Mouse (Mus musculus) kidney, postnatal 0 days (tissue): ENCODE data around the gene Olig3. TPM values are rescaled to one million over a fixed set of nuclear protein-coding genes. Genes with fewer than 3 reads are reported as not detected.

ENCODE experiments used
- ATAC-seq: fragments of 200-750 bp; cut with Nextera tagmentation; replicated peaks from 2 replicates; pipeline ENCODE4 v1.8.0; 2017; ENCODE audit warnings: low read depth, moderate number of reproducible peaks, moderate TSS enrichment, moderate library complexity; ENCODE audit not compliant: low FRiP score
- DNase-seq: peaks from one replicate; pipeline ENCODE4 v3.0.0-alpha.2; 2016; ENCODE audit warnings: low spot score
- H3K27ac ChIP-seq: fragments of 300-500 bp; sonication (generic); 2 replicates; pipeline ENCODE4 v1.5.1; 2014; ENCODE audit warnings: mild to moderate bottlenecking
- H3K27me3 ChIP-seq: fragments of 300-500 bp; sonication (generic); 2 replicates; pipeline ENCODE4 v1.6.1; 2014; ENCODE audit warnings: low read length, mixed read lengths; ENCODE audit not compliant: insufficient read depth
- H3K36me3 ChIP-seq: fragments of 300-500 bp; sonication (generic); 2 replicates; pipeline ENCODE4 v1.6.1; 2014; ENCODE audit warnings: low read length, mixed read lengths; ENCODE audit not compliant: insufficient read depth
- H3K4me1 ChIP-seq: fragments of 300-500 bp; sonication (generic); replicated peaks from 2 replicates; pipeline ENCODE4 v1.6.1; 2014; ENCODE audit warnings: antibody characterized with exemption, low read length, mixed read lengths; ENCODE audit not compliant: insufficient read depth
- H3K4me2 ChIP-seq: fragments of 300-500 bp; sonication (generic); 2 replicates; pipeline ENCODE4 v1.6.1; 2014; ENCODE audit warnings: mild to moderate bottlenecking, low read length, moderate library complexity, mixed read lengths
- H3K4me3 ChIP-seq: fragments of 300-500 bp; sonication (generic); replicated peaks from 2 replicates; pipeline ENCODE4 v1.5.1; 2014; ENCODE audit warnings: low read depth, low read length
- H3K9ac ChIP-seq: fragments of 300-500 bp; sonication (generic); 2 replicates; pipeline ENCODE4 v1.6.1; 2014; ENCODE audit warnings: low read depth, low read length
- H3K9me3 ChIP-seq: fragments of 300-500 bp; sonication (generic); replicated peaks from 2 replicates; pipeline ENCODE4 v1.6.1; 2016; ENCODE audit warnings: low read length, inconsistent platforms, mixed read lengths
- CTCF ChIP-seq: IDR thresholded peaks from 2 replicates; pipeline ENCODE4 v1.5.1; 2016; ENCODE audit warnings: antibody characterized with exemption, low read depth, mild to moderate bottlenecking, moderate library complexity
- WGBS: fragments of 180-500 bp; shearing (Covaris S2); extraction: QIAGEN DNeasy Blood & Tissue Kit; methylation state at CpG from one replicate; pipeline ENCODE4 v1.1.7; 2014; 5-methylcytosine and 5-hydroxymethylcytosine counted together
- polyA plus RNA-seq: library from polyadenylated mRNA; unstranded; fragments of >200 nt; fragmentation: Nextera tagmentation; extraction: Ambion mirVana; gene quantifications from 2 replicates; pipeline ENCODE4 v1.2.1, GENCODE M21; 2015

Gene Olig3
- polyA plus RNA-seq, 1 experiment from 2014 or later: not detected

GRCm38 (mm10) chr10:19397396-19397795, 41.1 kb downstream of the Olig3 start:
- H3K4me2 ChIP-seq: no peak overlapping the region
- no peak for ATAC-seq
- no peak for TF ChIP-seq CTCF

GRCm38 (mm10) chr10:19401136-19401535, 44.8 kb downstream of the Olig3 start:
- Histone ChIP-seq H3K9ac (no peak overlapping the region), H3K4me3 (no peak overlapping the region), H3K4me2 (no peak overlapping the region), H3K27me3 (no peaks in the 10 kb centered on the region), H3K9me3 (no peaks in the 10 kb centered on the region), H3K27ac (no peak overlapping the region), H3K36me3 (no peaks in the 10 kb centered on the region), H3K4me1 (no peaks in the 10 kb centered on the region)
- ATAC-seq: no peak
- no peak for TF ChIP-seq CTCF
- DNase-seq: no peak
- WGBS: 41% methylated on average over 5 of the region's 5 CpGs

More at GRCm38 (mm10) chr10:19397396-19397795, 41.1 kb downstream of the Olig3 start:
- Histone ChIP-seq H3K9me3 (no peaks in the 10 kb centered on the region), H3K27ac (no peak overlapping the region), H3K9ac (no peak overlapping the region), H3K4me1 (no peaks in the 10 kb centered on the region), H3K27me3 (no peaks in the 10 kb centered on the region), H3K36me3 (no peaks in the 10 kb centered on the region), H3K4me3 (no peak overlapping the region)
- 90% methylated on average over 12 of the region's 12 CpGs for WGBS
- no peak for DNase-seq

- Histone ChIP-seq H3K27ac (no peak overlapping the region), H3K9me3 (no peaks in the 10 kb centered on the region), H3K4me3 (no peak overlapping the region), H3K36me3 (no peaks in the 10 kb centered on the region), H3K4me1 (no peaks in the 10 kb centered on the region), H3K4me2 (no peak overlapping the region), H3K27me3 (no peaks in the 10 kb centered on the region), H3K9ac (no peak overlapping the region)
- ATAC-seq (no peak), DNase-seq (no peak)
- TF ChIP-seq CTCF: no peak
- WGBS: 18% methylated on average over 1 of the region's 1 CpGs
Observed at GRCm38 (mm10) chr10:19404401-19404800, 48.1 kb downstream of the Olig3 start.

GRCm38 (mm10) chr10:19405959-19406358, 49.6 kb downstream of the Olig3 start:
- Histone ChIP-seq H3K9ac (no peak overlapping the region), H3K36me3 (no peaks in the 10 kb centered on the region), H3K27me3 (no peaks in the 10 kb centered on the region), H3K27ac (no peak overlapping the region), H3K4me1 (no peaks in the 10 kb centered on the region), H3K4me2 (no peak overlapping the region), H3K9me3 (no peaks in the 10 kb centered on the region), H3K4me3 (no peak overlapping the region)
- no peak for DNase-seq
- ATAC-seq: no peak
- 83% methylated on average over 1 of the region's 1 CpGs for WGBS
- no peak for TF ChIP-seq CTCF

- H3K4me3 ChIP-seq: no peak overlapping the region
- no peaks in the 10 kb centered on the region for H3K27me3 ChIP-seq
- TF ChIP-seq CTCF: no peak
- ATAC-seq: no peak
- no peaks in the 10 kb centered on the region for H3K9me3 ChIP-seq
- H3K4me1 ChIP-seq: no peaks in the 10 kb centered on the region
- H3K9ac ChIP-seq: no peak overlapping the region
- no peak for DNase-seq
- H3K4me2 ChIP-seq: no peak overlapping the region
- 84% methylated on average over 3 of the region's 3 CpGs for WGBS
- no peak overlapping the region for H3K27ac ChIP-seq
- H3K36me3 ChIP-seq: no peaks in the 10 kb centered on the region
Observed at GRCm38 (mm10) chr10:19407168-19407567, 50.8 kb downstream of the Olig3 start.

Other genes starting within 250 kb of the Olig3 start
- gene Ifngr1, start 235.4 kb downstream of the Olig3 start, polyA plus RNA-seq: 69.2 and 75.7 TPM in 2 replicates